Mouse (Mus musculus): ENCODE data around the gene Lrp1. TPM values are rescaled to one million over a fixed set of nuclear protein-coding genes. Genes with fewer than 3 reads are reported as not detected.

The Lrp1 gene
- polyA plus RNA-seq, 1 experiment from 2014 or later: 95.6 TPM

- Histone ChIP-seq H3K27ac (ENCODE audit: low read length) (peak overlapping the region; percentile 78), H3K4me1 (ENCODE audit: control insufficient read depth, insufficient read depth, low read length) (peaks cover 9% of the 10 kb centered on the region; the same call in 1 of the 2 replicates)
- WGBS: 31% methylated on average over 13 of the region's 13 CpGs
These were observed 56.6 kb downstream of the Lrp1 start for GRCm38 (mm10) chr10:127564301-127564700.

GRCm38 (mm10) chr10:127563840-127564239 lies 57.1 kb downstream of the Lrp1 start:
- Histone ChIP-seq H3K4me2 (ENCODE audit: low read depth, low read length) (no peak overlapping the region), H3K4me3 (replicated peaks; ENCODE audit: low read length) (no peak overlapping the region), H3K9ac (ENCODE audit: low read length) (peak overlapping the region; percentile 26; the same call in 1 of the 2 replicates), H3K27me3 (ENCODE audit: control insufficient read depth, insufficient read depth, low read length) (no peaks in the 10 kb centered on the region), H3K36me3 (ENCODE audit: control insufficient read depth, insufficient read depth, low read length) (peaks cover 29% of the 10 kb centered on the region), H3K27ac (ENCODE audit: low read length) (peak overlapping the region; percentile 78), H3K4me1 (ENCODE audit: control insufficient read depth, insufficient read depth, low read length) (peaks cover 9% of the 10 kb centered on the region; the same call in 1 of the 2 replicates), H3K9me3 (replicated peaks; ENCODE audit: control insufficient read depth, low read length) (no peaks in the 10 kb centered on the region)
- no peak for ATAC-seq (ENCODE audit: insufficient read depth, low FRiP score)
- WGBS: 64% methylated on average over 8 of the region's 8 CpGs

More at GRCm38 (mm10) chr10:127564301-127564700, 56.6 kb downstream of the Lrp1 start:
- ATAC-seq (ENCODE audit: insufficient read depth, low FRiP score): peak; percentile 80
- Histone ChIP-seq H3K27me3 (ENCODE audit: control insufficient read depth, insufficient read depth, low read length) (no peaks in the 10 kb centered on the region), H3K36me3 (ENCODE audit: control insufficient read depth, insufficient read depth, low read length) (peaks cover 28% of the 10 kb centered on the region), H3K4me2 (ENCODE audit: low read depth, low read length) (no peak overlapping the region), H3K9ac (ENCODE audit: low read length) (no peak overlapping the region), H3K9me3 (replicated peaks; ENCODE audit: control insufficient read depth, low read length) (no peaks in the 10 kb centered on the region), H3K4me3 (replicated peaks; ENCODE audit: low read length) (no peak overlapping the region)

GRCm38 (mm10) chr10:127561145-127561544 lies 59.8 kb downstream of the Lrp1 start:
- ATAC-seq (ENCODE audit: insufficient read depth, low FRiP score): no peak
- H3K9ac ChIP-seq (ENCODE audit: low read length): no peak overlapping the region
- H3K4me1 ChIP-seq (ENCODE audit: control insufficient read depth, insufficient read depth, low read length): peaks cover 9% of the 10 kb centered on the region; the same call in 1 of the 2 replicates
- peaks cover 35% of the 10 kb centered on the region for H3K36me3 ChIP-seq (ENCODE audit: control insufficient read depth, insufficient read depth, low read length)
- no peak overlapping the region for H3K4me3 ChIP-seq (replicated peaks; ENCODE audit: low read length)
- H3K4me2 ChIP-seq (ENCODE audit: low read depth, low read length): no peak overlapping the region
- H3K27ac ChIP-seq (ENCODE audit: low read length): no peak overlapping the region
- no peaks in the 10 kb centered on the region for H3K9me3 ChIP-seq (replicated peaks; ENCODE audit: control insufficient read depth, low read length)
- H3K27me3 ChIP-seq (ENCODE audit: control insufficient read depth, insufficient read depth, low read length): no peaks in the 10 kb centered on the region

- H3K4me1 ChIP-seq (ENCODE audit: control insufficient read depth, insufficient read depth, low read length): no peaks in the 10 kb centered on the region
- ATAC-seq (ENCODE audit: insufficient read depth, low FRiP score): no peak
- WGBS: 87% methylated on average over 13 of the region's 13 CpGs
- peaks cover 56% of the 10 kb centered on the region for H3K36me3 ChIP-seq (ENCODE audit: control insufficient read depth, insufficient read depth, low read length)
- H3K9ac ChIP-seq (ENCODE audit: low read length): no peak overlapping the region
- no peaks in the 10 kb centered on the region for H3K9me3 ChIP-seq (replicated peaks; ENCODE audit: control insufficient read depth, low read length)
- H3K4me3 ChIP-seq (replicated peaks; ENCODE audit: low read length): no peak overlapping the region
- H3K27me3 ChIP-seq (ENCODE audit: control insufficient read depth, insufficient read depth, low read length): no peaks in the 10 kb centered on the region
- H3K27ac ChIP-seq (ENCODE audit: low read length): no peak overlapping the region
- H3K4me2 ChIP-seq (ENCODE audit: low read depth, low read length): no peak overlapping the region
These were observed 63.6 kb downstream of the Lrp1 start for GRCm38 (mm10) chr10:127557397-127557796.

GRCm38 (mm10) chr10:127555703-127556102 lies 65.2 kb downstream of the Lrp1 start:
- WGBS: 77% methylated on average over 18 of the region's 18 CpGs
- Histone ChIP-seq H3K4me2 (ENCODE audit: low read depth, low read length) (no peak overlapping the region), H3K9ac (ENCODE audit: low read length) (no peak overlapping the region), H3K4me3 (replicated peaks; ENCODE audit: low read length) (no peak overlapping the region), H3K9me3 (replicated peaks; ENCODE audit: control insufficient read depth, low read length) (no peaks in the 10 kb centered on the region), H3K36me3 (ENCODE audit: control insufficient read depth, insufficient read depth, low read length) (peaks cover 52% of the 10 kb centered on the region), H3K4me1 (ENCODE audit: control insufficient read depth, insufficient read depth, low read length) (no peaks in the 10 kb centered on the region), H3K27me3 (ENCODE audit: control insufficient read depth, insufficient read depth, low read length) (no peaks in the 10 kb centered on the region), H3K27ac (ENCODE audit: low read length) (no peak overlapping the region)
- no peak for ATAC-seq (ENCODE audit: insufficient read depth, low FRiP score)

- peaks cover 33% of the 10 kb centered on the region for H3K36me3 ChIP-seq (ENCODE audit: control insufficient read depth, insufficient read depth, low read length)
- no peak overlapping the region for H3K4me2 ChIP-seq (ENCODE audit: low read depth, low read length)
- H3K4me3 ChIP-seq (replicated peaks; ENCODE audit: low read length): no peak overlapping the region
- no peak for ATAC-seq (ENCODE audit: insufficient read depth, low FRiP score)
- no peaks in the 10 kb centered on the region for H3K27me3 ChIP-seq (ENCODE audit: control insufficient read depth, insufficient read depth, low read length)
- H3K9ac ChIP-seq (ENCODE audit: low read length): no peak overlapping the region
- WGBS: 85% methylated on average over 17 of the region's 17 CpGs
- H3K9me3 ChIP-seq (replicated peaks; ENCODE audit: control insufficient read depth, low read length): no peaks in the 10 kb centered on the region
- H3K4me1 ChIP-seq (ENCODE audit: control insufficient read depth, insufficient read depth, low read length): no peaks in the 10 kb centered on the region
- H3K27ac ChIP-seq (ENCODE audit: low read length): no peak overlapping the region
These were observed 71.1 kb downstream of the Lrp1 start for GRCm38 (mm10) chr10:127549892-127550291.

- Histone ChIP-seq H3K27ac (ENCODE audit: low read length) (no peak overlapping the region), H3K9me3 (replicated peaks; ENCODE audit: control insufficient read depth, low read length) (no peaks in the 10 kb centered on the region), H3K36me3 (ENCODE audit: control insufficient read depth, insufficient read depth, low read length) (peaks cover 33% of the 10 kb centered on the region), H3K4me1 (ENCODE audit: control insufficient read depth, insufficient read depth, low read length) (no peaks in the 10 kb centered on the region), H3K4me3 (replicated peaks; ENCODE audit: low read length) (no peak overlapping the region), H3K27me3 (ENCODE audit: control insufficient read depth, insufficient read depth, low read length) (no peaks in the 10 kb centered on the region), H3K9ac (ENCODE audit: low read length) (no peak overlapping the region), H3K4me2 (ENCODE audit: low read depth, low read length) (no peak overlapping the region)
- WGBS: 94% methylated on average over 15 of the region's 15 CpGs
- ATAC-seq (ENCODE audit: insufficient read depth, low FRiP score): no peak
These were observed 72.7 kb downstream of the Lrp1 start for GRCm38 (mm10) chr10:127548236-127548635.

GRCm38 (mm10) chr10:127546505-127546904 lies 74.4 kb downstream of the Lrp1 start:
- no peak overlapping the region for H3K27ac ChIP-seq (ENCODE audit: low read length)
- peaks cover 36% of the 10 kb centered on the region for H3K36me3 ChIP-seq (ENCODE audit: control insufficient read depth, insufficient read depth, low read length)
- no peaks in the 10 kb centered on the region for H3K27me3 ChIP-seq (ENCODE audit: control insufficient read depth, insufficient read depth, low read length)

GRCm38 (mm10) chr10:127544375-127544774 lies 76.6 kb downstream of the Lrp1 start:
- no peak overlapping the region for H3K4me3 ChIP-seq (replicated peaks; ENCODE audit: low read length)
- no peak overlapping the region for H3K27ac ChIP-seq (ENCODE audit: low read length)
- no peak for ATAC-seq (ENCODE audit: insufficient read depth, low FRiP score)
- no peaks in the 10 kb centered on the region for H3K27me3 ChIP-seq (ENCODE audit: control insufficient read depth, insufficient read depth, low read length)
- 88% methylated on average over 20 of the region's 20 CpGs for WGBS
- H3K36me3 ChIP-seq (ENCODE audit: control insufficient read depth, insufficient read depth, low read length): peaks cover 32% of the 10 kb centered on the region
- no peaks in the 10 kb centered on the region for H3K4me1 ChIP-seq (ENCODE audit: control insufficient read depth, insufficient read depth, low read length)
- no peaks in the 10 kb centered on the region for H3K9me3 ChIP-seq (replicated peaks; ENCODE audit: control insufficient read depth, low read length)
- no peak overlapping the region for H3K9ac ChIP-seq (ENCODE audit: low read length)
- H3K4me2 ChIP-seq (ENCODE audit: low read depth, low read length): no peak overlapping the region

More at GRCm38 (mm10) chr10:127546505-127546904, 74.4 kb downstream of the Lrp1 start:
- Histone ChIP-seq H3K4me1 (ENCODE audit: control insufficient read depth, insufficient read depth, low read length) (no peaks in the 10 kb centered on the region), H3K4me2 (ENCODE audit: low read depth, low read length) (no peak overlapping the region), H3K9ac (ENCODE audit: low read length) (no peak overlapping the region), H3K9me3 (replicated peaks; ENCODE audit: control insufficient read depth, low read length) (no peaks in the 10 kb centered on the region), H3K4me3 (replicated peaks; ENCODE audit: low read length) (no peak overlapping the region)
- no peak for ATAC-seq (ENCODE audit: insufficient read depth, low FRiP score)
- WGBS: 87% methylated on average over 7 of the region's 7 CpGs
